Mouse (Mus musculus) embryonic facial prominence, embryonic 15.5 days (tissue): ENCODE measurements at regions not wholly inside any gene's neighbourhood (a gene's known extent, or its start where the extent isn't known, plus 50 kb on each side); places are given as distances from the start of the nearest gene placed in this dataset.
"Not testable (repeated sequence)": the region's sequence is repeated elsewhere in the genome, so short reads cannot be mapped to it uniquely, and the experiment has no call there.

Source experiments
- ATAC-seq: fragments of 200-750 bp; cut with Nextera tagmentation; 2 replicates; pipeline ENCODE4 v1.8.0; 2017; ENCODE audit warnings: low read depth, moderate TSS enrichment; ENCODE audit not compliant: insufficient number of reproducible peaks, low FRiP score, low TSS enrichment
- H3K27ac ChIP-seq: fragments of 300-500 bp; sonication (generic); replicated peaks from 2 replicates; pipeline ENCODE4 v1.5.1; 2015; ENCODE audit warnings: mild to moderate bottlenecking, inconsistent platforms
- H3K27me3 ChIP-seq: fragments of 300-500 bp; sonication (generic); 2 replicates; pipeline ENCODE4 v1.6.1; 2015; ENCODE audit warnings: inconsistent platforms
- H3K36me3 ChIP-seq: fragments of 300-500 bp; sonication (generic); 2 replicates; pipeline ENCODE4 v1.6.1; 2015; ENCODE audit warnings: mild to moderate bottlenecking, inconsistent platforms
- H3K4me1 ChIP-seq: fragments of 300-500 bp; sonication (generic); 2 replicates; pipeline ENCODE4 v1.6.1; 2015; ENCODE audit warnings: inconsistent platforms
- H3K4me2 ChIP-seq: fragments of 300-500 bp; sonication (generic); replicated peaks from 2 replicates; pipeline ENCODE4 v1.6.1; 2015; ENCODE audit warnings: mild to moderate bottlenecking, inconsistent platforms
- H3K4me3 ChIP-seq: fragments of 300-500 bp; sonication (generic); replicated peaks from 2 replicates; pipeline ENCODE4 v1.5.1; 2015; ENCODE audit warnings: mild to moderate bottlenecking, inconsistent platforms
- H3K9ac ChIP-seq: fragments of 300-500 bp; sonication (generic); 2 replicates; pipeline ENCODE4 v1.6.1; 2015; ENCODE audit warnings: inconsistent platforms
- H3K9me3 ChIP-seq: fragments of 300-500 bp; sonication (generic); replicated peaks from 2 replicates; pipeline ENCODE4 v1.6.1; 2016; ENCODE audit warnings: inconsistent platforms
- WGBS: fragments of 180-500 bp; shearing (Covaris S2); methylation state at CpG from one replicate; pipeline ENCODE4 v1.1.7; 2015; 5-methylcytosine and 5-hydroxymethylcytosine counted together

GRCm38 (mm10) chr13:26426639-26427038 lies 343.3 kb downstream of the Hdgfl1 start:
- Histone ChIP-seq H3K36me3 (no peaks in the 10 kb centered on the region), H3K9ac (no peak overlapping the region), H3K27ac (no peak overlapping the region), H3K4me2 (no peak overlapping the region), H3K27me3 (no peaks in the 10 kb centered on the region), H3K4me3 (no peak overlapping the region), H3K9me3 (no peaks in the 10 kb centered on the region), H3K4me1 (no peaks in the 10 kb centered on the region)
- ATAC-seq: no peak
- WGBS: 77% methylated on average over 4 of the region's 4 CpGs

GRCm38 (mm10) chr13:26424513-26424912 lies 345.5 kb downstream of the Hdgfl1 start:
- H3K9ac ChIP-seq: no peak overlapping the region
- H3K36me3 ChIP-seq: no peaks in the 10 kb centered on the region
- ATAC-seq: no peak
- no peak overlapping the region for H3K4me3 ChIP-seq
- no peaks in the 10 kb centered on the region for H3K4me1 ChIP-seq
- H3K27ac ChIP-seq: no peak overlapping the region
- 93% methylated on average over 1 of the region's 1 CpGs for WGBS
- H3K4me2 ChIP-seq: no peak overlapping the region
- H3K9me3 ChIP-seq: no peaks in the 10 kb centered on the region
- no peaks in the 10 kb centered on the region for H3K27me3 ChIP-seq

GRCm38 (mm10) chr13:26405757-26406156 lies 364.2 kb downstream of the Hdgfl1 start:
- H3K4me1 ChIP-seq: no peaks in the 10 kb centered on the region
- no peak overlapping the region for H3K27ac ChIP-seq
- ATAC-seq: no peak
- no peak overlapping the region for H3K4me3 ChIP-seq
- no peaks in the 10 kb centered on the region for H3K27me3 ChIP-seq
- H3K9me3 ChIP-seq: no peaks in the 10 kb centered on the region
- no peak overlapping the region for H3K4me2 ChIP-seq
- no peak overlapping the region for H3K9ac ChIP-seq
- H3K36me3 ChIP-seq: no peaks in the 10 kb centered on the region

- ATAC-seq: no peak
- 69% methylated on average over 2 of the region's 2 CpGs for WGBS
- Histone ChIP-seq H3K36me3 (no peaks in the 10 kb centered on the region), H3K9me3 (no peaks in the 10 kb centered on the region), H3K9ac (no peak overlapping the region), H3K27ac (no peak overlapping the region), H3K4me1 (no peaks in the 10 kb centered on the region), H3K4me3 (no peak overlapping the region), H3K27me3 (no peaks in the 10 kb centered on the region), H3K4me2 (no peak overlapping the region)
These were observed 365.3 kb downstream of the Hdgfl1 start for GRCm38 (mm10) chr13:26404707-26405106.

GRCm38 (mm10) chr13:26387861-26388621 lies 381.9 kb downstream of the Hdgfl1 start:
- Histone ChIP-seq H3K9ac (no peak overlapping the region), H3K9me3 (no peaks in the 10 kb centered on the region), H3K4me3 (no peak overlapping the region), H3K27me3 (no peaks in the 10 kb centered on the region), H3K4me2 (no peak overlapping the region), H3K4me1 (no peaks in the 10 kb centered on the region), H3K27ac (no peak overlapping the region), H3K36me3 (no peaks in the 10 kb centered on the region)
- WGBS: 90% methylated on average over 7 of the region's 7 CpGs
- no peak for ATAC-seq

GRCm38 (mm10) chr13:26382631-26383030 lies 387.3 kb downstream of the Hdgfl1 start:
- Histone ChIP-seq H3K4me3 (no peak overlapping the region), H3K36me3 (no peaks in the 10 kb centered on the region), H3K9ac (no peak overlapping the region), H3K4me2 (no peak overlapping the region), H3K27ac (no peak overlapping the region), H3K27me3 (no peaks in the 10 kb centered on the region), H3K4me1 (0 out of 2 replicates have a peak, but pooled peaks cover 5% of the 10 kb centered on the region), H3K9me3 (no peaks in the 10 kb centered on the region)
- WGBS: 16% methylated on average over 2 of the region's 2 CpGs
- ATAC-seq: no peak

- Histone ChIP-seq H3K9me3 (no peaks in the 10 kb centered on the region), H3K9ac (no peak overlapping the region), H3K4me3 (no peak overlapping the region), H3K27ac (no peak overlapping the region), H3K27me3 (no peaks in the 10 kb centered on the region), H3K4me1 (0 out of 2 replicates have a peak, but pooled peaks cover 5% of the 10 kb centered on the region), H3K36me3 (no peaks in the 10 kb centered on the region), H3K4me2 (no peak overlapping the region)
- WGBS: 67% methylated on average over 2 of the region's 2 CpGs
- ATAC-seq: no peak
These were observed 387.8 kb downstream of the Hdgfl1 start for GRCm38 (mm10) chr13:26382154-26382553.

GRCm38 (mm10) chr13:26375546-26375945 lies 394.4 kb downstream of the Hdgfl1 start:
- Histone ChIP-seq H3K36me3 (no peaks in the 10 kb centered on the region), H3K4me2 (no peak overlapping the region), H3K27me3 (no peaks in the 10 kb centered on the region), H3K4me3 (no peak overlapping the region), H3K9me3 (no peaks in the 10 kb centered on the region), H3K9ac (no peak overlapping the region), H3K27ac (no peak overlapping the region), H3K4me1 (no peaks in the 10 kb centered on the region)
- no peak for ATAC-seq

- WGBS: 86% methylated on average over 6 of the region's 6 CpGs
- not testable (repeated sequence) for H3K4me3 ChIP-seq, H3K9ac ChIP-seq, H3K9me3 ChIP-seq, H3K27me3 ChIP-seq, H3K4me1 ChIP-seq, H3K27ac ChIP-seq, H3K36me3 ChIP-seq, ATAC-seq, H3K4me2 ChIP-seq
These were observed 404.1 kb downstream of the Hdgfl1 start for GRCm38 (mm10) chr13:26365911-26366310.

GRCm38 (mm10) chr13:26356341-26356740 lies 413.6 kb downstream of the Hdgfl1 start:
- no peak for ATAC-seq
- no peaks in the 10 kb centered on the region for H3K27me3 ChIP-seq
- 47% methylated on average over 3 of the region's 3 CpGs for WGBS

GRCm38 (mm10) chr13:26354421-26354820 lies 415.5 kb downstream of the Hdgfl1 start:
- Histone ChIP-seq H3K36me3 (no peaks in the 10 kb centered on the region), H3K4me2 (no peak overlapping the region), H3K9ac (no peak overlapping the region), H3K27ac (no peak overlapping the region), H3K27me3 (no peaks in the 10 kb centered on the region), H3K4me1 (no peaks in the 10 kb centered on the region), H3K9me3 (no peaks in the 10 kb centered on the region), H3K4me3 (no peak overlapping the region)
- no peak for ATAC-seq

More at GRCm38 (mm10) chr13:26356341-26356740, 413.6 kb downstream of the Hdgfl1 start:
- H3K27ac ChIP-seq: no peak overlapping the region
- H3K36me3 ChIP-seq: no peaks in the 10 kb centered on the region
- no peak overlapping the region for H3K4me2 ChIP-seq
- H3K9ac ChIP-seq: no peak overlapping the region
- no peaks in the 10 kb centered on the region for H3K9me3 ChIP-seq
- H3K4me3 ChIP-seq: no peak overlapping the region
- no peaks in the 10 kb centered on the region for H3K4me1 ChIP-seq

- WGBS: 78% methylated on average over 3 of the region's 3 CpGs
- Histone ChIP-seq H3K4me1 (no peaks in the 10 kb centered on the region), H3K4me3 (no peak overlapping the region), H3K9me3 (no peaks in the 10 kb centered on the region), H3K9ac (no peak overlapping the region), H3K36me3 (no peaks in the 10 kb centered on the region), H3K4me2 (no peak overlapping the region), H3K27me3 (no peaks in the 10 kb centered on the region), H3K27ac (no peak overlapping the region)
- no peak for ATAC-seq
These were observed 419.5 kb downstream of the Hdgfl1 start for GRCm38 (mm10) chr13:26350510-26350909.
